Mouse (Mus musculus): ENCODE measurements around the gene Aven. TPM values are rescaled to one million over a fixed set of nuclear protein-coding genes. Genes with fewer than 3 reads are reported as not detected.
A peak's percentile ranks its signal among the peaks of the same experiment; 100 is the strongest.

Aven gene
- polyA plus RNA-seq, 1 experiment from 2014 or later = 4.6 TPM

GRCm38 (mm10) chr2:112566290-112567085, 73.7 kb downstream of the Aven start:
- no peaks in the 10 kb centered on the region for H3K27me3 ChIP-seq (ENCODE audit: control insufficient read depth, insufficient read depth, low read depth, low read length)
- no peaks in the 10 kb centered on the region for H3K9me3 ChIP-seq (ENCODE audit: control insufficient read depth, low read length)
- WGBS = 58% methylated on average over 4 of the region's 4 CpGs
- ATAC-seq (ENCODE audit: low read depth) = peak; percentile 71
- no peak overlapping the region for H3K4me2 ChIP-seq (ENCODE audit: low read depth, low read length)
- no peak overlapping the region for H3K27ac ChIP-seq (ENCODE audit: low read length)
- H3K9ac ChIP-seq (ENCODE audit: low read length) = no peak overlapping the region
- no peaks in the 10 kb centered on the region for H3K4me1 ChIP-seq (replicated peaks; ENCODE audit: control insufficient read depth, insufficient read depth, low read length)
- H3K4me3 ChIP-seq (ENCODE audit: low read length) = no peak overlapping the region
- no peaks in the 10 kb centered on the region for H3K36me3 ChIP-seq (ENCODE audit: control insufficient read depth, insufficient read depth, low read length)

GRCm38 (mm10) chr2:112567786-112568185, 75.0 kb downstream of the Aven start:
- Histone ChIP-seq H3K4me1 (replicated peaks; ENCODE audit: control insufficient read depth, insufficient read depth, low read length) (no peaks in the 10 kb centered on the region), H3K9me3 (ENCODE audit: control insufficient read depth, low read length) (no peaks in the 10 kb centered on the region), H3K27ac (ENCODE audit: low read length) (no peak overlapping the region), H3K4me3 (ENCODE audit: low read length) (no peak overlapping the region), H3K27me3 (ENCODE audit: control insufficient read depth, insufficient read depth, low read depth, low read length) (no peaks in the 10 kb centered on the region), H3K9ac (ENCODE audit: low read length) (no peak overlapping the region), H3K36me3 (ENCODE audit: control insufficient read depth, insufficient read depth, low read length) (no peaks in the 10 kb centered on the region), H3K4me2 (ENCODE audit: low read depth, low read length) (no peak overlapping the region)
- no peak for ATAC-seq (ENCODE audit: low read depth)
- WGBS = 77% methylated on average over 4 of the region's 4 CpGs

GRCm38 (mm10) chr2:112590985-112591384, 98.2 kb downstream of the Aven start:
- ATAC-seq (ENCODE audit: low read depth) = no peak
- WGBS = 65% methylated on average over 7 of the region's 7 CpGs
- no peaks in the 10 kb centered on the region for H3K9me3 ChIP-seq (ENCODE audit: control insufficient read depth, low read length)
- no peak overlapping the region for H3K9ac ChIP-seq (ENCODE audit: low read length)
- no peaks in the 10 kb centered on the region for H3K27me3 ChIP-seq (ENCODE audit: control insufficient read depth, insufficient read depth, low read depth, low read length)
- no peaks in the 10 kb centered on the region for H3K36me3 ChIP-seq (ENCODE audit: control insufficient read depth, insufficient read depth, low read length)
- no peaks in the 10 kb centered on the region for H3K4me1 ChIP-seq (replicated peaks; ENCODE audit: control insufficient read depth, insufficient read depth, low read length)
- H3K4me2 ChIP-seq (ENCODE audit: low read depth, low read length) = no peak overlapping the region
- H3K27ac ChIP-seq (ENCODE audit: low read length) = no peak overlapping the region
- no peak overlapping the region for H3K4me3 ChIP-seq (ENCODE audit: low read length)

- no peaks in the 10 kb centered on the region for H3K36me3 ChIP-seq (ENCODE audit: control insufficient read depth, insufficient read depth, low read length)
- no peak overlapping the region for H3K4me2 ChIP-seq (ENCODE audit: low read depth, low read length)
- H3K27ac ChIP-seq (ENCODE audit: low read length) = no peak overlapping the region
- no peak for ATAC-seq (ENCODE audit: low read depth)
- H3K27me3 ChIP-seq (ENCODE audit: control insufficient read depth, insufficient read depth, low read depth, low read length) = no peaks in the 10 kb centered on the region
- H3K4me3 ChIP-seq (ENCODE audit: low read length) = no peak overlapping the region
- H3K9ac ChIP-seq (ENCODE audit: low read length) = no peak overlapping the region
- WGBS = 46% methylated on average over 6 of the region's 6 CpGs
- no peaks in the 10 kb centered on the region for H3K4me1 ChIP-seq (replicated peaks; ENCODE audit: control insufficient read depth, insufficient read depth, low read length)
- no peaks in the 10 kb centered on the region for H3K9me3 ChIP-seq (ENCODE audit: control insufficient read depth, low read length)
Observed at GRCm38 (mm10) chr2:112591451-112591871, 98.7 kb downstream of the Aven start.

GRCm38 (mm10) chr2:112593322-112593721, 100.6 kb downstream of the Aven start:
- ATAC-seq (ENCODE audit: low read depth) = no peak
- Histone ChIP-seq H3K27ac (ENCODE audit: low read length) (no peak overlapping the region), H3K9me3 (ENCODE audit: control insufficient read depth, low read length) (no peaks in the 10 kb centered on the region), H3K9ac (ENCODE audit: low read length) (no peak overlapping the region), H3K4me1 (replicated peaks; ENCODE audit: control insufficient read depth, insufficient read depth, low read length) (no peaks in the 10 kb centered on the region), H3K4me2 (ENCODE audit: low read depth, low read length) (no peak overlapping the region), H3K4me3 (ENCODE audit: low read length) (no peak overlapping the region), H3K27me3 (ENCODE audit: control insufficient read depth, insufficient read depth, low read depth, low read length) (no peaks in the 10 kb centered on the region), H3K36me3 (ENCODE audit: control insufficient read depth, insufficient read depth, low read length) (no peaks in the 10 kb centered on the region)
- 53% methylated on average over 2 of the region's 2 CpGs for WGBS

GRCm38 (mm10) chr2:112593781-112594180, 101.0 kb downstream of the Aven start:
- Histone ChIP-seq H3K9ac (ENCODE audit: low read length) (no peak overlapping the region), H3K9me3 (ENCODE audit: control insufficient read depth, low read length) (no peaks in the 10 kb centered on the region), H3K27ac (ENCODE audit: low read length) (no peak overlapping the region), H3K27me3 (ENCODE audit: control insufficient read depth, insufficient read depth, low read depth, low read length) (no peaks in the 10 kb centered on the region), H3K4me1 (replicated peaks; ENCODE audit: control insufficient read depth, insufficient read depth, low read length) (no peaks in the 10 kb centered on the region), H3K4me2 (ENCODE audit: low read depth, low read length) (no peak overlapping the region), H3K36me3 (ENCODE audit: control insufficient read depth, insufficient read depth, low read length) (no peaks in the 10 kb centered on the region), H3K4me3 (ENCODE audit: low read length) (no peak overlapping the region)
- 92% methylated on average over 2 of the region's 2 CpGs for WGBS
- no peak for ATAC-seq (ENCODE audit: low read depth)

- 68% methylated on average over 3 of the region's 3 CpGs for WGBS
- no peaks in the 10 kb centered on the region for H3K36me3 ChIP-seq (ENCODE audit: control insufficient read depth, insufficient read depth, low read length)
- no peaks in the 10 kb centered on the region for H3K9me3 ChIP-seq (ENCODE audit: control insufficient read depth, low read length)
- H3K9ac ChIP-seq (ENCODE audit: low read length) = no peak overlapping the region
- no peak for ATAC-seq (ENCODE audit: low read depth)
- no peak overlapping the region for H3K27ac ChIP-seq (ENCODE audit: low read length)
- no peak overlapping the region for H3K4me2 ChIP-seq (ENCODE audit: low read depth, low read length)
- H3K27me3 ChIP-seq (ENCODE audit: control insufficient read depth, insufficient read depth, low read depth, low read length) = no peaks in the 10 kb centered on the region
- no peak overlapping the region for H3K4me3 ChIP-seq (ENCODE audit: low read length)
- no peaks in the 10 kb centered on the region for H3K4me1 ChIP-seq (replicated peaks; ENCODE audit: control insufficient read depth, insufficient read depth, low read length)
Observed at GRCm38 (mm10) chr2:112595807-112596206, 103.0 kb downstream of the Aven start.

GRCm38 (mm10) chr2:112596415-112596814, 103.7 kb downstream of the Aven start:
- Histone ChIP-seq H3K4me3 (ENCODE audit: low read length) (no peak overlapping the region), H3K27me3 (ENCODE audit: control insufficient read depth, insufficient read depth, low read depth, low read length) (no peaks in the 10 kb centered on the region), H3K4me1 (replicated peaks; ENCODE audit: control insufficient read depth, insufficient read depth, low read length) (no peaks in the 10 kb centered on the region), H3K36me3 (ENCODE audit: control insufficient read depth, insufficient read depth, low read length) (no peaks in the 10 kb centered on the region), H3K27ac (ENCODE audit: low read length) (no peak overlapping the region), H3K4me2 (ENCODE audit: low read depth, low read length) (no peak overlapping the region), H3K9ac (ENCODE audit: low read length) (no peak overlapping the region), H3K9me3 (ENCODE audit: control insufficient read depth, low read length) (no peaks in the 10 kb centered on the region)
- no peak for ATAC-seq (ENCODE audit: low read depth)
- WGBS = 68% methylated on average over 5 of the region's 5 CpGs

- Histone ChIP-seq H3K4me3 (ENCODE audit: low read length) (no peak overlapping the region), H3K36me3 (ENCODE audit: control insufficient read depth, insufficient read depth, low read length) (no peaks in the 10 kb centered on the region), H3K4me2 (ENCODE audit: low read depth, low read length) (no peak overlapping the region), H3K4me1 (replicated peaks; ENCODE audit: control insufficient read depth, insufficient read depth, low read length) (no peaks in the 10 kb centered on the region), H3K27me3 (ENCODE audit: control insufficient read depth, insufficient read depth, low read depth, low read length) (no peaks in the 10 kb centered on the region), H3K9me3 (ENCODE audit: control insufficient read depth, low read length) (no peaks in the 10 kb centered on the region), H3K9ac (ENCODE audit: low read length) (no peak overlapping the region), H3K27ac (ENCODE audit: low read length) (no peak overlapping the region)
- 77% methylated on average over 1 of the region's 1 CpGs for WGBS
- ATAC-seq (ENCODE audit: low read depth) = no peak
Observed at GRCm38 (mm10) chr2:112597064-112597463, 104.3 kb downstream of the Aven start.
